Mouse (Mus musculus) megakaryocyte, embryonic 14.5 days (primary cell): ENCODE measurements around the gene Tubb4b.

Experiments
- FLI1 ChIP-seq: IDR thresholded peaks from 2 replicates; pipeline ENCODE4 v1.6.1; 2012; ENCODE audit warnings: low read length, inconsistent platforms, mixed read lengths
- GATA1 ChIP-seq: IDR thresholded peaks from 3 replicates; pipeline ENCODE4 v1.6.1; 2012; ENCODE audit warnings: mixed read lengths, low read length, inconsistent platforms, borderline replicate concordance

GRCm38 (mm10) chr2:25228431-25228889 is 4.0 kb upstream of the Tubb4b start:
- TF ChIP-seq GATA1, result no peak
- no peak for TF ChIP-seq FLI1
